Mouse (Mus musculus) neural tube, embryonic 15.5 days (tissue): ENCODE results near the gene Itpk1. TPM values are rescaled to one million over a fixed set of nuclear protein-coding genes. Genes with fewer than 3 reads are reported as not detected.

Source experiments
- ATAC-seq: fragments of 200-750 bp; cut with Nextera tagmentation; 2 replicates; pipeline ENCODE4 v1.8.0; 2017; ENCODE audit warnings: mild to moderate bottlenecking, moderate TSS enrichment, moderate library complexity; ENCODE audit not compliant: low FRiP score
- H3K27ac ChIP-seq: fragments of 300-500 bp; sonication (generic); replicated peaks from 2 replicates; pipeline ENCODE4 v1.5.1; 2015; ENCODE audit warnings: mild to moderate bottlenecking, inconsistent platforms
- H3K27me3 ChIP-seq: fragments of 300-500 bp; sonication (generic); replicated peaks from 2 replicates; pipeline ENCODE4 v1.6.1; 2015; ENCODE audit warnings: inconsistent platforms
- H3K36me3 ChIP-seq: fragments of 300-500 bp; sonication (generic); 2 replicates; pipeline ENCODE4 v1.6.1; 2015; ENCODE audit warnings: inconsistent platforms
- H3K4me1 ChIP-seq: fragments of 300-500 bp; sonication (generic); 2 replicates; pipeline ENCODE4 v1.6.1; 2015; ENCODE audit warnings: inconsistent platforms
- H3K4me2 ChIP-seq: fragments of 300-500 bp; sonication (generic); 2 replicates; pipeline ENCODE4 v1.6.1; 2015; ENCODE audit warnings: inconsistent platforms, mild to moderate bottlenecking, moderate library complexity
- H3K4me3 ChIP-seq: fragments of 300-500 bp; sonication (generic); replicated peaks from 2 replicates; pipeline ENCODE4 v1.5.1; 2015; ENCODE audit warnings: mild to moderate bottlenecking, inconsistent platforms
- H3K9ac ChIP-seq: fragments of 300-500 bp; sonication (generic); replicated peaks from 2 replicates; pipeline ENCODE4 v1.6.1; 2015; ENCODE audit warnings: mild to moderate bottlenecking, inconsistent platforms
- H3K9me3 ChIP-seq: fragments of 300-500 bp; sonication (generic); replicated peaks from 2 replicates; pipeline ENCODE4 v1.6.1; 2016; ENCODE audit warnings: inconsistent platforms
- WGBS: fragments of 180-500 bp; shearing (Covaris S2); methylation state at CpG from one replicate; pipeline ENCODE4 v1.1.7; 2015; ENCODE audit warnings: mixed read lengths; 5-methylcytosine and 5-hydroxymethylcytosine counted together
- polyA plus RNA-seq: library from polyadenylated mRNA; unstranded; fragments of >200 nt; fragmentation: Nextera tagmentation; extraction: Ambion mirVana; gene quantifications from 2 replicates; pipeline ENCODE4 v1.2.1, GENCODE M21; 2015

Itpk1 gene
- polyA plus RNA-seq, 1 experiment from 2014 or later: 42.7 TPM

- no peak overlapping the region for H3K4me2 ChIP-seq
These were observed 107.3 kb downstream of the Itpk1 start for GRCm38 (mm10) chr12:102597466-102597865.

DNA sequence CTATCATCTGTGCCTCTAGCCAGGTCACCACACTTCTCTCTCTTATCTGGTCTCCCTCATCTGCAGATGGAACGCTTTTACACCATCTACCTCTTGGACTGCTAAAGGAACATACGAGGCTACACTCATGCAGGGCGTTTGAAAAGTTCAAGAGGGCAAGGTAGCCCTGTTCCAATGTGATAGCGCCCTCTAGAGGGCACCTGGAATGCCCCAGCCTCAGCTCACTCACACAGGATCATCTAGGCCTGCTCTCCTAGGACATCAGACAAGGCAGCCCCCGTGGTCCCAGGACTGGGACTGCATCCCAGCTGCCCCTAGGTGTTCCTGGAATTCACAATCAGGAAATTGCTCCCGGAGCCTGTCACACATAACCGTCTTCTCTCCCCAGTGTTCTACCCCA, 108.3 kb downstream of the Itpk1 start:
- Histone ChIP-seq H3K36me3 (no peaks in the 10 kb centered on the region), H3K4me2 (no peak overlapping the region), H3K27ac (no peak overlapping the region), H3K4me1 (peaks cover 44% of the 10 kb centered on the region), H3K9ac (no peak overlapping the region), H3K27me3 (no peaks in the 10 kb centered on the region), H3K4me3 (no peak overlapping the region), H3K9me3 (no peaks in the 10 kb centered on the region)
- 78% methylated on average over 7 of the region's 7 CpGs for WGBS
- ATAC-seq: no peak

More at GRCm38 (mm10) chr12:102597466-102597865, 107.3 kb downstream of the Itpk1 start:
- Histone ChIP-seq H3K9me3 (no peaks in the 10 kb centered on the region), H3K4me3 (no peak overlapping the region), H3K27me3 (no peaks in the 10 kb centered on the region), H3K4me1 (peaks cover 54% of the 10 kb centered on the region), H3K27ac (0 out of 2 replicates have a peak overlapping the region, but pooled peaks have one; percentile 28), H3K36me3 (no peaks in the 10 kb centered on the region), H3K9ac (no peak overlapping the region)
- WGBS: 59% methylated on average over 4 of the region's 4 CpGs
- ATAC-seq: no peak

- no peak overlapping the region for H3K27ac ChIP-seq
- no peak overlapping the region for H3K4me3 ChIP-seq
- no peaks in the 10 kb centered on the region for H3K36me3 ChIP-seq
- peaks cover 27% of the 10 kb centered on the region for H3K4me1 ChIP-seq
- H3K9ac ChIP-seq: no peak overlapping the region
- no peaks in the 10 kb centered on the region for H3K27me3 ChIP-seq
- no peak overlapping the region for H3K4me2 ChIP-seq
- ATAC-seq: no peak
- 76% methylated on average over 9 of the region's 9 CpGs for WGBS
- no peaks in the 10 kb centered on the region for H3K9me3 ChIP-seq
These were observed 110.1 kb downstream of the Itpk1 start for GRCm38 (mm10) chr12:102594627-102595026.

DNA sequence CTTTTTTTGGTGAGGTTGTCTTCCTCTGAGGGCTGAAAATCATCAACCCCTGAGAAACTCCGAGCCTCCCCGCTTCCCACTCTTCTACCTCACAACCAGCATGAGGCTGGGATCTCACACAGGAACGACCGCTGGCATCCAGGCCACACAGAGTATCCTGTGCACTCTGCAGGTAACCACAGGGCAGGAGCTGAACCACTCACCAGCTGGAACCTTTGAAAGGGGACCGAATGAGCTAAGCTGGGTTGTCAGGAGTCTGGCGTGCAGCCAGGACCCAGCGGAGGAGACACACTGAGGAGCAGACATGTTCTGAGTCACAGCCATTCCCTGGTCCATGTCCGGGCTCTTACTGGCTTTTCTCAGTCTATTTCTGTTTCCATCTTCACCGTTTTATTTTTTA, 111.0 kb downstream of the Itpk1 start:
- no peak; the same call in 1 of the 2 replicates for ATAC-seq
- H3K36me3 ChIP-seq: no peaks in the 10 kb centered on the region
- peaks cover 24% of the 10 kb centered on the region for H3K4me1 ChIP-seq
- no peak overlapping the region for H3K4me3 ChIP-seq
- no peaks in the 10 kb centered on the region for H3K9me3 ChIP-seq
- no peak overlapping the region for H3K9ac ChIP-seq
- H3K27me3 ChIP-seq: no peaks in the 10 kb centered on the region
- WGBS: 59% methylated on average over 9 of the region's 9 CpGs
- no peak overlapping the region for H3K4me2 ChIP-seq
- no peak overlapping the region for H3K27ac ChIP-seq

DNA sequence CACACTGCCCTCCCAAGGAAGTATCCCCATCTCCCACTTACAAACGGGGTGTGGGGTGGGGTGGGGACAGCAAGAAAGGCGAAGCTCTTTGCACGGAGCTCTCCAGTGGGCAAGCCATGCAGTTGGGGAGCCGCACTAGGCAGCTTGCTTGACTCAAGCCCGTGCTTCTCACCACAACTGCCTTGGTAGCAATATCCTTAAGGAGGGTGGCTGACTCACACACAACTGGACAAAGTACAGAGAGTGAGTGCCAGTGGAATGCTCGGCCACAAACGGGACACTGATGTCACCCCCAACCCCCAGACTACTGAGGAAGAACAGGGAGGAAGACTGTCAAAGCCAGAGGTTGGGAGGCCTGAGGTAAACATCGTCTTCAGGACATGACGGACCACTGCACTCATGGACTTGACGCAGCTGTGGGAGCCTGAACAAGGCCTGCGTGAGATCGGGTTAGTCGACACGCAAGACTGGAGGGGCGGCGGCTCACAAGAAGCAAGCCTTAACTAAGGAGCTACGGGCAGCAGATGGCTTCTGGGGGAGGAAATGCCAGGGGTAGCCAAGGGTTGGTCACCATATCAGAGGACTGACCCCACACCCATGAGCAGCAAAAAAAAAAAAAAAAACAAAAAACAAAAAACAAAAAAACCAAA, 113.9 kb downstream of the Itpk1 start:
- H3K4me2 ChIP-seq: no peak overlapping the region
- H3K4me3 ChIP-seq: no peak overlapping the region
- no peaks in the 10 kb centered on the region for H3K36me3 ChIP-seq
- H3K27me3 ChIP-seq: no peaks in the 10 kb centered on the region
- H3K9ac ChIP-seq: no peak overlapping the region
- H3K9me3 ChIP-seq: no peaks in the 10 kb centered on the region
- ATAC-seq: no peak
- no peak overlapping the region for H3K27ac ChIP-seq
- peaks cover 13% of the 10 kb centered on the region; the same call in 1 of the 2 replicates for H3K4me1 ChIP-seq
- WGBS: 94% methylated on average over 17 of the region's 17 CpGs

GRCm38 (mm10) chr12:102587106-102587505, 117.6 kb downstream of the Itpk1 start:
- H3K27me3 ChIP-seq: no peaks in the 10 kb centered on the region
- ATAC-seq: no peak
- H3K4me3 ChIP-seq: no peak overlapping the region
- no peaks in the 10 kb centered on the region for H3K9me3 ChIP-seq
- H3K27ac ChIP-seq: no peak overlapping the region
- WGBS: 85% methylated on average over 8 of the region's 8 CpGs
- H3K36me3 ChIP-seq: peaks cover 21% of the 10 kb centered on the region
- H3K4me2 ChIP-seq: no peak overlapping the region
- H3K4me1 ChIP-seq: peaks cover 4% of the 10 kb centered on the region; the same call in 1 of the 2 replicates
- no peak overlapping the region for H3K9ac ChIP-seq

DNA sequence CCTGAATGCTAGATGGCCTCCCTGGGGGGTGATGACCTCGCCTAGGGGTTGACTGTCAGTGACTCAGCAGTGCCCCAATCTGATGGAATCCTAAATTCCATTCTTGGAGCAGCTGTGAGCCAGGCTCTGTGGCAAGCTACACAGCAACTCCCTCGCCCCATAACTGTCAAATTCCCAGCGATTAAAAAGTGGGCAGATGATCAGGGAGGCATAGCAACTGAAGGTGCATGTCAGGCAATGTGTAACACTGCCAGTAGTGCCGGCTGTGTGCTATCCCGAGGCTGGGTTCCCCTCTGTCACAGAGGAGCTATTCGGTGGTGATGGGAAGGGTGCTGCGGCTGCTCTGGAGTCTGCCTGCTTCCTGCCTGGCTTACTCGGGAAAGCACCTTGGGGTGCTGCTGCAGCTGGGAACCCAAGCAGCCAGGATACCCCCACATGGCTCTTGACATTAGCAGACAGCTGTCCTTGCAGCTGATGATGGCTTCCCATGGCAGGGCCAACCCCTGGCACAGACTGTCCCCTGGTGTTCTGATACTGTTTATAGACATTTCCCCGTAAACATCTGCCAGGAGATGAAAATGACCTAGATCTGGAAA, 118.3 kb downstream of the Itpk1 start:
- H3K9me3 ChIP-seq: no peaks in the 10 kb centered on the region
- peaks cover 4% of the 10 kb centered on the region; the same call in 1 of the 2 replicates for H3K4me1 ChIP-seq
- H3K4me2 ChIP-seq: no peak overlapping the region
- no peak overlapping the region for H3K27ac ChIP-seq
- H3K9ac ChIP-seq: no peak overlapping the region
- peaks cover 21% of the 10 kb centered on the region for H3K36me3 ChIP-seq
- H3K4me3 ChIP-seq: no peak overlapping the region
- WGBS: 83% methylated on average over 9 of the region's 9 CpGs
- ATAC-seq: no peak
- H3K27me3 ChIP-seq: no peaks in the 10 kb centered on the region

DNA sequence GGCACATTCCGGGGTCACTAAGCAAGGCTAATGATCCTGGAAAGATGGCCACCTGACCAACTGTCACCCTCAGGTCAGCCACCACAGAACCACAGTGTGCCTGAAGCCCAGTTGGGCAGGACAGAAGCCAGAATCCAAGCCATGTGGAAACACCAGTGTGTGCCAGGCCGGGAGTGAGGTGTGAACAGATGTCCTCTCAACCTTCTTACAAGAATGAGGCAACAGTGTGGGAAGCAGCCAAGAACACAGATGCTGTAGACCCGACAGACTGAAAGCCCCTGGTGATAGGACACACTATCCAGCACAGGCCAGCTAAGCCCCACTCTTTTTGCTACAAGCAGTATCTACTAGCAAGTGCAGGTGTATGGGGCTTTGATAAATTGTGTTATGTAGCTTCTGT, 119.3 kb downstream of the Itpk1 start:
- Histone ChIP-seq H3K36me3 (peaks cover 21% of the 10 kb centered on the region), H3K9ac (no peak overlapping the region), H3K4me3 (no peak overlapping the region), H3K4me2 (no peak overlapping the region), H3K4me1 (peaks cover 4% of the 10 kb centered on the region; the same call in 1 of the 2 replicates), H3K9me3 (no peaks in the 10 kb centered on the region), H3K27ac (no peak overlapping the region), H3K27me3 (no peaks in the 10 kb centered on the region)
- WGBS: 88% methylated on average over 3 of the region's 3 CpGs
- no peak for ATAC-seq

DNA sequence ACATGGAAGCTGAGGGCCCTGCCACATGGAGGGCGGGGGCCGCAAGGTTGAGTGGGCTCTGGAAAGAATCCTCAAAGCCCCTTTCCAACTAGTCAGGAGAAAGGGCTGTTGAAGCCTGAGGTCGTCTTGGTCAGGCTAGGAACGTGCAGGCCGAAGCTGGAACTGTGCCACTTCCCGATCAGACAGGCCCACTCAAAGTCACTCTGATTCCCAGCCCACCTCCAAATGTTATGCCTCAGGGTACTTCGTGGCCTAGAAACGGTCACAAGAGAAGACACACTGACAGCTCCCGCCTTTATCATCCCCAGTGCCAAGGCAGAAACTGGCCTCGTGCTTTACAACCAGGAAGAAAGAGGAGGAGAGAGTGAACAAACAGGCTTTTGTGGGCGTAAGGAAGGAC, 122.3 kb downstream of the Itpk1 start:
- Histone ChIP-seq H3K9ac (no peak overlapping the region), H3K36me3 (peaks cover 32% of the 10 kb centered on the region), H3K4me1 (peaks cover 4% of the 10 kb centered on the region; the same call in 1 of the 2 replicates), H3K4me2 (no peak overlapping the region), H3K27me3 (no peaks in the 10 kb centered on the region), H3K9me3 (no peaks in the 10 kb centered on the region), H3K27ac (no peak overlapping the region), H3K4me3 (no peak overlapping the region)
- no peak for ATAC-seq
- 78% methylated on average over 11 of the region's 11 CpGs for WGBS

DNA sequence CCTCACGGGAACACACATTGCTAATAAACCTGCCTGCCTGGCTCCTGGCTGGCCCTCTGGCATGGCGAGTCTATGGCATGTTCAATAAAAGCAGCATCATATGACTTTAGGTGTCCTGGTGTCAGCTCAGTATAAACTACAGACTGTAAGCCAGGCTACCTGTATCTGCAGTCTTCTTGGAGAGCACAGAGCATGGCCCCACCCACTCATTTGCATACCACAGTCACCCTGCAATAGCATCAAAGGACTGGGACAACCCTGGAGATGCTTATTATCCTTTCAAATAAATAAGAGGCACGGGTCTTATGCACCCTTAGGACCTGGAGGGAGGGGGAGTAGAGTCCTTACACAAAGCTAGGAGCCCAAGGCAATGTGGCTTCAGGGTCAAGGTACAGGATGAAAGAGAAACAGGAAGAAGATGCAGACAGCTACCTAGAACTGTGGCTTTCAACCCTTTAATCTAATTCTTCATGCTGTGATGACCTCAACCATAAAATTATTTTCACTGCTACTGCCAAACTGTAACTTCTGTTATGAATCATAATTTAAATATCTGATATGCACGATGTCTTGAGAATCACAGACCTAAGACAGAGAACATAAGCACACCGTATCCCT, 123.0 kb downstream of the Itpk1 start:
- no peak overlapping the region for H3K9ac ChIP-seq
- ATAC-seq: no peak
- H3K36me3 ChIP-seq: peaks cover 36% of the 10 kb centered on the region
- H3K4me1 ChIP-seq: peaks cover 4% of the 10 kb centered on the region; the same call in 1 of the 2 replicates
- no peak overlapping the region for H3K27ac ChIP-seq
- H3K9me3 ChIP-seq: no peaks in the 10 kb centered on the region
- 70% methylated on average over 5 of the region's 5 CpGs for WGBS
- H3K4me2 ChIP-seq: no peak overlapping the region
- H3K27me3 ChIP-seq: no peaks in the 10 kb centered on the region
- no peak overlapping the region for H3K4me3 ChIP-seq

- Histone ChIP-seq H3K27me3 (no peaks in the 10 kb centered on the region), H3K9ac (no peak overlapping the region), H3K4me2 (no peak overlapping the region), H3K4me3 (no peak overlapping the region), H3K4me1 (peaks cover 4% of the 10 kb centered on the region; the same call in 1 of the 2 replicates), H3K9me3 (no peaks in the 10 kb centered on the region), H3K36me3 (peaks cover 32% of the 10 kb centered on the region), H3K27ac (no peak overlapping the region)
- ATAC-seq: peak; percentile 57; the same call in 1 of the 2 replicates
- 72% methylated on average over 6 of the region's 6 CpGs for WGBS
These were observed 125.7 kb downstream of the Itpk1 start for GRCm38 (mm10) chr12:102579041-102579440.
